Mouse (Mus musculus): ENCODE results near the gene Tenm4. TPM values are rescaled to one million over a fixed set of nuclear protein-coding genes. Genes with fewer than 3 reads are reported as not detected.

Gene Tenm4
- total and polyA plus RNA-seq, 3 experiments = 9.2 to 15.2 TPM; not detected in 1

GRCm38 (mm10) chr7:96228562-96229268, 57.7 kb downstream of the Tenm4 start:
- Histone ChIP-seq H3K4me3 (ENCODE audit: control insufficient read depth in 1 of 2, insufficient read depth in 1 of 2, low read depth in 2 of 2, low read length in 2 of 2) (no peak overlapping the region), H3K9me3 (replicated peaks; ENCODE audit: insufficient read depth, low read length) (no peaks in the 10 kb centered on the region), H3K4me1 (ENCODE audit: control insufficient read depth in 1 of 2, insufficient read depth in 2 of 2, low read length in 2 of 2) (no peaks in the 10 kb centered on the region), H3K27ac (ENCODE audit: control insufficient read depth, low read depth, low read length) (no peak overlapping the region), H3K79me2 (ENCODE audit: control insufficient read depth, insufficient read depth, low read length, poor library complexity) (no peaks in the 10 kb centered on the region), H3K9ac (ENCODE audit: control insufficient read depth, low read depth, low read length, poor library complexity, severe bottlenecking) (no peak overlapping the region), H3K36me3 (ENCODE audit: control insufficient read depth in 1 of 2, insufficient read depth in 2 of 2, low read length in 2 of 2) (no peaks in the 10 kb centered on the region), H3K27me3 (ENCODE audit: control insufficient read depth in 1 of 2, insufficient read depth in 2 of 2, low read length in 2 of 2) (no peaks in the 10 kb centered on the region)
- TF ChIP-seq GATA1 (IDR thresholded peaks at IDR 0.05; ENCODE audit: low read depth, low read length) (no peak), NELFE (IDR thresholded peaks at IDR 0.05; ENCODE audit: low read depth, low read length) (no peak), USF2 (IDR thresholded peaks at IDR 0.05; ENCODE audit: borderline replicate concordance in 1 of 2, insufficient read depth in 1 of 2, low read depth in 1 of 2, low read length in 2 of 2) (no peak), TBP (IDR thresholded peaks at IDR 0.05; ENCODE audit: low read depth, low read length) (no peak), KAT2A (conservative IDR thresholded peaks at IDR 0.05; ENCODE audit: low read depth, low read length) (no peak), ELF1 (IDR thresholded peaks at IDR 0.05; ENCODE audit: low read depth, low read length) (no peak), E2F4 (IDR thresholded peaks at IDR 0.05; ENCODE audit: borderline replicate concordance, low read depth, low read length) (no peak), CHD1 (IDR thresholded peaks at IDR 0.05; ENCODE audit: low read depth, low read length) (no peak), ZKSCAN1 (IDR thresholded peaks at IDR 0.05; ENCODE audit: low read depth, low read length) (no peak), ZC3H11A (IDR thresholded peaks at IDR 0.05; ENCODE audit: low read depth, low read length) (no peak), USF1 (IDR thresholded peaks at IDR 0.05; ENCODE audit: low read depth, low read length) (no peak), MXI1 (IDR thresholded peaks at IDR 0.05; ENCODE audit: low read depth, low read length) (no peak)
- DNase-seq (ENCODE audit: low read depth, low spot score) = no peak

DNA sequence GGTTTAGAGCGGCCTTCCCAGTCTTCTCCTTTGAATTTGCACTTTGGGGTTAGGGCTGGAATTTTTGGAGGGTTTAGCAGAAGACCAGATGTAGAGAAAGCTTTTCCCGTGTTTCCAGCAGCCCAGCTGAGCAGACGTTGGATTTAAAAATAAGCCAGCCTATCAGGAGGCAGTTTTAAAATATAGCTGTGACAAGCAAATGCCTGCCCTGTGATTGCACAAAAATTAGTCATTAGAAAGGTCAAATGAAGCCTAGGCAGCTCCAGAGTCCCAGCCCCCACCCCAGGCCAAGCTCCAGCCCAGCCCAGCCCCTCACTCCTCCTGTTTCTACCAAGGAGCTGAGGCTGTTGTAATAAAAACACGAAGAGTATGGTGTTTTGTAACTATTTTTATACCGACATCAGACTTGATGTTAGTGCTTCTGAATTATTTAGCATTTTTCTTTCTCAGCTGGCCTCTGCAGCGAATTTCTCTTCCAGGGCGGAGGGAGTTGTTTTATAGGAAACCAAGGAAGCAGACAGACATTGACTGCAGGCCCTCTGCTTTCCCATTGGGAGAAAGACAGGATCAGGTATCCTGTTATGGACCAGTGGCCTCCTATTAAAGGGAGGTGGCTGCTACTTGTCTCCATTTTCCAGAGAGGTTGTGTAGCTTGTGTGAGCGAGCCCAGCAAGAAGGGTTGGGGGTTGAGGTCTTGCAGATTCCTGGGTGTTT, 59.1 kb downstream of the Tenm4 start:
- no peaks in the 10 kb centered on the region for H3K9me3 ChIP-seq (replicated peaks; ENCODE audit: insufficient read depth, low read length)
- H3K27me3 ChIP-seq (ENCODE audit: control insufficient read depth in 1 of 2, insufficient read depth in 2 of 2, low read length in 2 of 2) = no peaks in the 10 kb centered on the region
- H3K4me3 ChIP-seq (ENCODE audit: control insufficient read depth in 1 of 2, insufficient read depth in 1 of 2, low read depth in 2 of 2, low read length in 2 of 2) = no peak overlapping the region
- DNase-seq (ENCODE audit: low read depth, low spot score) = no peak
- no peak overlapping the region for H3K9ac ChIP-seq (ENCODE audit: control insufficient read depth, low read depth, low read length, poor library complexity, severe bottlenecking)
- no peak overlapping the region for H3K27ac ChIP-seq (ENCODE audit: control insufficient read depth, low read depth, low read length)
- TF ChIP-seq MYB (IDR thresholded peaks at IDR 0.05; ENCODE audit: low read depth, low read length) (no peak), RCOR1 (IDR thresholded peaks at IDR 0.05; ENCODE audit: low read depth, low read length) (no peak), MAZ (IDR thresholded peaks at IDR 0.05; ENCODE audit: low read depth, low read length) (no peak), SIN3A (IDR thresholded peaks at IDR 0.05; ENCODE audit: low read length) (no peak), MEF2A (IDR thresholded peaks at IDR 0.05; ENCODE audit: extremely low read depth, insufficient replicate concordance, low read depth, low read length, poor library complexity, severe bottlenecking) (no peak)
- no peaks in the 10 kb centered on the region for H3K4me1 ChIP-seq (ENCODE audit: control insufficient read depth in 1 of 2, insufficient read depth in 2 of 2, low read length in 2 of 2)
- H3K79me2 ChIP-seq (ENCODE audit: control insufficient read depth, insufficient read depth, low read length, poor library complexity) = no peaks in the 10 kb centered on the region
- H3K36me3 ChIP-seq (ENCODE audit: control insufficient read depth in 1 of 2, insufficient read depth in 2 of 2, low read length in 2 of 2) = no peaks in the 10 kb centered on the region
